Comparison of ENCODE assay signal across 8 mouse cellular contexts in the genomic region with DNA sequence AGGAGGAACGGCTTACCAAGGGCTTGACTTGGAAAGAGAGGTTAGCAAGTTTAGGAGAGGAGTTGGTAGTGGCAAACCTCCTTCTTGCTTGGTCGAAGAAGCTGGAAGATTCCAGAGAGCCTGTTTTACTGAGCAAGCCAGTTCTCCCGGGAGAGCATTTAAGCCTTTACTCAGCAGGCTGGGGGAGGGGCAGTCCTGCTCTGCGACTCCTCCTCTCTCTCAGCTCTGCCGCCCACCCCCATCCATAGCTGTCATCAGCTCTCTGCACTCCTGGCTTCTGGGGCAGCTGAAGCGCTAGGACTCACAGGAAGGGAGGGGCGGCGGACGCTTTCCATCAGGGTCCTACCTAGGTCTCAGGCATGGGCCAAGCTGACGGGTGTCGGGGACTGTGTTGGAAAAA. TPM values are rescaled to one million over a fixed set of nuclear protein-coding genes. Genes with fewer than 3 reads are reported as not detected.
DNase-seq lines count a peak whose midpoint lies in the region; ATAC-seq and TF ChIP-seq lines count a peak whose summit lies in the region.

No protein-coding gene starts in this region.

- no peak for TF ChIP-seq CTCF in layer of hippocampus, adult 2 months (conservative IDR thresholded peaks at IDR 0.05)

- peak overlapping the region; percentile 38; the same call in 1 of the 2 replicates for H3K9ac ChIP-seq in midbrain, embryonic 11.5 days (ENCODE audit: low read length)
- H3K9ac ChIP-seq in stomach, embryonic 16.5 days (ENCODE audit: low read length), result 0 out of 2 replicates have a peak overlapping the region, but pooled peaks have one; percentile 9

- H3K4me3 ChIP-seq in layer of hippocampus, adult 2 months, result no peak overlapping the region
- H3K4me3 ChIP-seq in midbrain, embryonic 11.5 days (ENCODE audit: low read depth, low read length), result no peak overlapping the region
- H3K4me3 ChIP-seq in stomach, embryonic 16.5 days (replicated peaks; ENCODE audit: low read length), result no peak overlapping the region

- no peak overlapping the region for H3K27ac ChIP-seq in layer of hippocampus, adult 2 months
- no peak overlapping the region for H3K27ac ChIP-seq in midbrain, embryonic 11.5 days (ENCODE audit: low read depth, low read length)
- H3K27ac ChIP-seq in stomach, embryonic 16.5 days (ENCODE audit: low read length), result peak overlapping the region; percentile 66; the same call in 1 of the 2 replicates

- H3K9me3 ChIP-seq in midbrain, embryonic 11.5 days (ENCODE audit: control insufficient read depth, low read length), result no peaks in the 10 kb centered on the region
- no peaks in the 10 kb centered on the region for H3K9me3 ChIP-seq in stomach, embryonic 16.5 days (replicated peaks; ENCODE audit: control insufficient read depth, low read length)

- peaks cover 17% of the 10 kb centered on the region for H3K4me1 ChIP-seq in midbrain, embryonic 11.5 days (ENCODE audit: control insufficient read depth, insufficient read depth, low read length)
- peaks cover 29% of the 10 kb centered on the region for H3K4me1 ChIP-seq in stomach, embryonic 16.5 days (ENCODE audit: control insufficient read depth, insufficient read depth, low read length)

- peak; percentile 35 to 56 for DNase-seq in layer of hippocampus, adult 2 months (ENCODE audit: low spot score in 2 of 2)
- no peak for DNase-seq in layer of hippocampus, adult 9-11 months
- peak; percentile 86 for DNase-seq in embryo, embryonic 10 days (ENCODE audit: low spot score)
- DNase-seq in kidney, postnatal 25 days, result peak; percentile 75 to 78
- peak; percentile 89 for DNase-seq in midbrain, embryonic 11.5 days (ENCODE audit: low spot score, missing footprints)
- no peak for DNase-seq in spleen, adult 12 weeks (ENCODE audit: low spot score)

- H3K27me3 ChIP-seq in midbrain, embryonic 11.5 days (ENCODE audit: control insufficient read depth, insufficient read depth, low read length), result no peaks in the 10 kb centered on the region
- no peaks in the 10 kb centered on the region for H3K27me3 ChIP-seq in stomach, embryonic 16.5 days (ENCODE audit: control insufficient read depth, insufficient read depth, low read length)

- ATAC-seq in granulocyte monocyte progenitor cell, adult 5-6 weeks (replicated peaks; ENCODE audit: poor library complexity, severe bottlenecking), result 0 out of 2 replicates have a peak, but pooled peaks have one; percentile 11
- ATAC-seq in midbrain, embryonic 11.5 days (ENCODE audit: low FRiP score), result peak; percentile 81
- ATAC-seq in stomach, embryonic 16.5 days (ENCODE audit: insufficient read depth, low FRiP score), result peak; percentile 78

- H3K36me3 ChIP-seq in midbrain, embryonic 11.5 days (ENCODE audit: control insufficient read depth, insufficient read depth, low read length), result no peaks in the 10 kb centered on the region
- H3K36me3 ChIP-seq in stomach, embryonic 16.5 days (ENCODE audit: control insufficient read depth, insufficient read depth, low read length), result no peaks in the 10 kb centered on the region

- peak overlapping the region; percentile 22; the same call in 1 of the 2 replicates for H3K4me2 ChIP-seq in midbrain, embryonic 11.5 days
- peak overlapping the region; percentile 12; the same call in 1 of the 2 replicates for H3K4me2 ChIP-seq in stomach, embryonic 16.5 days (ENCODE audit: low read depth, low read length)

- WGBS in midbrain, embryonic 11.5 days, result 20% methylated on average over 10 of the region's 11 CpGs
- WGBS in stomach, embryonic 16.5 days, result 6% methylated on average over 11 of the region's 11 CpGs

RNA-seq across cellular contexts. Expression of gene Irf2bpl, which starts 28.9 kb away (rescaled TPM):
- 10 to 100 TPM; 69.8 to 70.2 TPM for total RNA-seq in layer of hippocampus, adult 2 months (2021)
- total RNA-seq in granulocyte monocyte progenitor cell, adult 5-6 weeks (2014; fragmentation: Nextera tagmentation), result 1.2 and 1.8 TPM in 2 replicates
- 0.15 and 0.78 TPM in 2 replicates for total RNA-seq in granulocyte monocyte progenitor cell, adult 5-6 weeks (2017)
- 24.4 and 26.4 TPM in 2 replicates for polyA plus RNA-seq in midbrain, embryonic 11.5 days (2014; fragmentation: Nextera tagmentation; extraction: Ambion mirVana)
- 10.1 and 11.7 TPM in 2 replicates for polyA plus RNA-seq in stomach, embryonic 16.5 days (2015; fragmentation: Nextera tagmentation; extraction: Ambion mirVana)

Comparison
In these comparisons a context has a peak if more than half of its experiments do, and no peak if none do; other contexts are left out.
1. DNase-seq: peak in layer of hippocampus, adult 2 months (2 of 2), embryo, embryonic 10 days (single experiment), kidney, postnatal 25 days (2 of 2) and midbrain, embryonic 11.5 days (single experiment); none in layer of hippocampus, adult 9-11 months (single experiment) and spleen, adult 12 weeks (single experiment).
2. ATAC-seq: peak in every context shown above with its lines; median percentile 81 in midbrain, embryonic 11.5 days; 78 in stomach, embryonic 16.5 days; 11 in granulocyte monocyte progenitor cell, adult 5-6 weeks.
3. RNA of gene Irf2bpl, which starts 28.9 kb away (total RNA-seq): 69.8 to 70.2 TPM in layer of hippocampus, adult 2 months; 0.15 to 1.8 TPM in granulocyte monocyte progenitor cell, adult 5-6 weeks; every median in the first group is over 10 times any median in the second.